Mouse (Mus musculus): ENCODE data around the gene Pcgf5. TPM values are rescaled to one million over a fixed set of nuclear protein-coding genes. Genes with fewer than 3 reads are reported as not detected.

Gene Pcgf5
- 6.9 and 7.5 TPM in 2 replicates for polyA plus RNA-seq (2012; rRNA removed; ENCODE audit: low replicate concordance)

DNA sequence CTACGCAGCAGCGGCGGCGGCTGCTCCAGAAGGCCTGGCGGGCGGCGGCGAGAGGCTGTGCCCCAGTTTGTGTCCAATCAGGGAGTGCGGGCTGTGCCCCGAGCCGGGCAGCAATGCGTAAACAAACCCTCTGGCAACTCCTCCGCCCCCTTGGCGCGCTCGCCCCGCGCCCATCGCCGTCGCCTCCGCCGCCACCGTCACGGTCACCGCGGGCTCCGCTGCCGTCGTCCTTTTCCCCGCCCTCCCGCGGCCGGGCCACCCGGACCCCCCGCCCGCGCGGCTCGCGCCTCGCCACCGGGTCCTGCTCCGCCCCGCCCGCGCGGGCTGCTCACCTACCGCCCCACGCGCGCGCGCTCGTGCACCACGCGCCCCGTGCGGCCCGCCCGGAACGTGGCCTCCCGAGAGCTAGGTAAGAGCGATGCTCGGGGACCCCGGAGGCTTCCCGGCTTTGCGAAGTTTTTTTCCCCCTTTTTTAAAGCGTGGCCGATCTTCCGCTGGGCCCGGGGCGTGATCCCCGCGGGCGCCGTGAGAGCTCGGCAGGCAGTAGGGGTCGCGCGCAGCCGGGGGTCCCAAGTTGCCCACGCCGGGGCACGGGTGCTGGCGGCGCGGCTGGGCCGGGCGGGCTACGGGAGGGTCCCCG is at the start of gene Pcgf5:
Gene Pcgf5 (plus strand): TSS at position 149 of the 640 bp plus-strand sequence.

Other genes with a start within 250 kb of the Pcgf5 start
- gene Ankrd1, start 228.2 kb upstream of the Pcgf5 start, polyA plus RNA-seq (2012; rRNA removed; ENCODE audit: low replicate concordance) = 0.10 TPM in 1 of 2 replicates, not detected in the other
- gene Hectd2, start 206.3 kb downstream of the Pcgf5 start, polyA plus RNA-seq (2012; rRNA removed; ENCODE audit: low replicate concordance) = 0.66 and 2.5 TPM in 2 replicates

All from subcutaneous adipose tissue, adult 2 months (tissue).